Mouse (Mus musculus) lung, adult 2 months (tissue): ENCODE results near the gene Gstt2.

Source experiments
- CTCF ChIP-seq: fragments of 200-500 bp; IDR thresholded peaks from 2 replicates; pipeline ENCODE4 v1.5.1; 2011; ENCODE audit warnings: mild to moderate bottlenecking, low read length, control low read depth; ENCODE audit not compliant: insufficient read depth
- POLR2A ChIP-seq: fragments of 200-500 bp; IDR thresholded peaks from 2 replicates; pipeline ENCODE4 v1.6.1; 2011; ENCODE audit warnings: low read depth, mild to moderate bottlenecking, control low read depth, low read length, borderline replicate concordance; ENCODE audit errors: extremely low read depth

GRCm38 (mm10) chr10:75823782-75824181 lies 13.4 kb downstream of the Gstt2 start:
- TF ChIP-seq CTCF (no peak), POLR2A (no peak)
